Comparison of ENCODE assay signal across 15 mouse cellular contexts in genomic region chr8:83323056-83323455, GRCm38 (mm10). TPM values are rescaled to one million over a fixed set of nuclear protein-coding genes. Genes with fewer than 3 reads are reported as not detected.
DNase-seq lines count a peak whose midpoint lies in the region; ATAC-seq and TF ChIP-seq lines count a peak whose summit lies in the region.
"Had no signal": no experiment of that assay in that cellular context is flagged by ENCODE, and none has a peak within 500 bp of the region (broad histone marks: within the 10 kb centered on the region; RNA-seq: fewer than 3 reads in every experiment).

No protein-coding gene starts in this region.

- H3K9ac ChIP-seq in MEL (ENCODE audit: control insufficient read depth, low read depth, low read length, poor library complexity, severe bottlenecking) = no peak overlapping the region
- H3K9ac ChIP-seq in liver, postnatal 0 days (replicated peaks) = no peak overlapping the region
- H3K9ac ChIP-seq: embryonic facial prominence, embryonic 15.5 days; heart, embryonic 13.5 days had no signal

- H3K27ac ChIP-seq in MEL (ENCODE audit: control insufficient read depth, low read depth, low read length) = no peak overlapping the region
- no peak overlapping the region for H3K27ac ChIP-seq in liver, postnatal 0 days (ENCODE audit: low read depth)
- H3K27ac ChIP-seq: embryonic facial prominence, embryonic 15.5 days; heart, embryonic 13.5 days; macrophage had no signal

- TF ChIP-seq POLR2A in lung, adult 2 months (IDR thresholded peaks at IDR 0.05; ENCODE audit: borderline replicate concordance, extremely low read depth, low read depth, low read length) = no peak
- TF ChIP-seq POLR2A in MEL (IDR thresholded peaks at IDR 0.05; ENCODE audit: control insufficient read depth in 1 of 2, insufficient read depth in 1 of 2, low read depth in 1 of 2, low read length in 2 of 2, poor library complexity in 1 of 2) = no peak

- no peak for TF ChIP-seq EP300 in MEL (IDR thresholded peaks at IDR 0.05; ENCODE audit: low read depth in 1 of 2, low read length in 2 of 2)
- no peak for TF ChIP-seq EP300 in liver, postnatal 0 days (IDR thresholded peaks at IDR 0.05; ENCODE audit: low read depth)

- H3K36me3 ChIP-seq in MEL (ENCODE audit: control insufficient read depth in 1 of 2, insufficient read depth in 2 of 2, low read length in 2 of 2) = no peaks in the 10 kb centered on the region
- peaks cover 36% of the 10 kb centered on the region for H3K36me3 ChIP-seq in liver, postnatal 0 days (replicated peaks; ENCODE audit: insufficient read depth, low read length)

- no peak overlapping the region for H3K4me2 ChIP-seq in liver, postnatal 0 days (ENCODE audit: low read depth, low read length)
- H3K4me2 ChIP-seq: embryonic facial prominence, embryonic 15.5 days; heart, embryonic 13.5 days had no signal

- H3K4me1 ChIP-seq in lung, adult 2 months (ENCODE audit: control insufficient read depth, insufficient read depth, low read length) = no peaks in the 10 kb centered on the region
- no peaks in the 10 kb centered on the region for H3K4me1 ChIP-seq in MEL (ENCODE audit: control insufficient read depth in 1 of 2, insufficient read depth in 2 of 2, low read length in 2 of 2)
- no peaks in the 10 kb centered on the region for H3K4me1 ChIP-seq in liver, postnatal 0 days (ENCODE audit: insufficient read depth)
- H3K4me1 ChIP-seq: embryonic facial prominence, embryonic 15.5 days; heart, embryonic 13.5 days had no signal

- TF ChIP-seq RAD21 in MEL (IDR thresholded peaks at IDR 0.05; ENCODE audit: low read depth, low read length) = no peak; the same call in 1 of the 2 replicates

- no peak overlapping the region for H3K4me3 ChIP-seq in lung, adult 2 months (replicated peaks; ENCODE audit: extremely low read depth, low read depth, low read length)
- H3K4me3 ChIP-seq in MEL (ENCODE audit: control insufficient read depth in 1 of 2, insufficient read depth in 1 of 2, low read depth in 2 of 2, low read length in 2 of 2) = no peak overlapping the region
- H3K4me3 ChIP-seq in liver, postnatal 0 days (ENCODE audit: low read depth, low read length) = no peak overlapping the region
- H3K4me3 ChIP-seq: embryonic facial prominence, embryonic 15.5 days; heart, embryonic 13.5 days; myocyte had no signal

- peak; percentile 47; the same call in 1 of the 2 replicates for ATAC-seq in common myeloid progenitor, adult 5-6 weeks (replicated peaks; ENCODE audit: low read depth, poor library complexity, severe bottlenecking)
- no peak for ATAC-seq in liver, postnatal 0 days

- no peaks in the 10 kb centered on the region for H3K9me3 ChIP-seq in MEL (replicated peaks; ENCODE audit: insufficient read depth, low read length)
- H3K9me3 ChIP-seq in liver, postnatal 0 days (ENCODE audit: low read length) = no peaks in the 10 kb centered on the region
- H3K9me3 ChIP-seq: embryonic facial prominence, embryonic 15.5 days; heart, embryonic 13.5 days had no signal

- H3K79me2 ChIP-seq in MEL (ENCODE audit: control insufficient read depth, insufficient read depth, low read length, poor library complexity) = no peaks in the 10 kb centered on the region

- 88% methylated on average over 2 of the region's 2 CpGs for WGBS in lung, adult 2 months
- WGBS in liver, postnatal 0 days (ENCODE audit: insufficient replicate concordance) = 58% methylated on average over 2 of the region's 2 CpGs

- TF ChIP-seq CTCF in lung, adult 2 months (IDR thresholded peaks at IDR 0.05; ENCODE audit: insufficient read depth, low read length) = 0 out of 2 replicates have a peak, but pooled peaks have one; percentile 7
- TF ChIP-seq CTCF in MEL (IDR thresholded peaks at IDR 0.05 in 2 of 3, conservative IDR thresholded peaks at IDR 0.05 in 1 of 3; ENCODE audit: control insufficient read depth in 1 of 3, insufficient read depth in 1 of 3, low read depth in 2 of 3, low read length in 3 of 3, poor library complexity in 1 of 3, severe bottlenecking in 1 of 3) = peak; percentile 29 to 39 (median 39); a peak in 5 of 6 replicates
- peak; percentile 48 for TF ChIP-seq CTCF in liver, postnatal 0 days (IDR thresholded peaks at IDR 0.05; ENCODE audit: low read depth)

- H3K27me3 ChIP-seq in MEL (ENCODE audit: control insufficient read depth in 1 of 2, insufficient read depth in 2 of 2, low read length in 2 of 2) = no peaks in the 10 kb centered on the region
- H3K27me3 ChIP-seq in liver, postnatal 0 days (ENCODE audit: insufficient read depth, low read length) = no peaks in the 10 kb centered on the region
- H3K27me3 ChIP-seq: embryonic facial prominence, embryonic 15.5 days; heart, embryonic 13.5 days had no signal

- DNase-seq in lung, adult 2 months = no peak
- no peak for DNase-seq in lung, postnatal 36 days
- DNase-seq in MEL (ENCODE audit: low read depth, low spot score) = peak; percentile 19
- no peak for DNase-seq in liver, postnatal 0 days
- DNase-seq in natural killer cell, adult 2 months (ENCODE audit: low spot score in 2 of 2) = no peak
- no peak for DNase-seq in adrenal gland, adult 2 months
- DNase-seq: adrenal gland, adult 8-10 months; cerebellum, adult 8-10 months; left cerebral cortex, postnatal 4 days had no signal

TF ChIP-seq in MEL, 35 proteins besides CTCF, POLR2A, EP300 and RAD21:
- 0 out of 2 replicates have a peak, but pooled peaks have one; percentile 26 for TF ChIP-seq TCF12 (IDR thresholded peaks at IDR 0.05; ENCODE audit: low read depth, low read length)
- no peak for TF ChIP-seq MAX (IDR thresholded peaks at IDR 0.05; ENCODE audit: low read length)
- no peak for TF ChIP-seq TBP (IDR thresholded peaks at IDR 0.05; ENCODE audit: low read depth, low read length)
- peak; percentile 33; the same call in 1 of the 2 replicates for TF ChIP-seq ZNF384 (IDR thresholded peaks at IDR 0.05; ENCODE audit: low read depth, low read length)

RNA-seq across cellular contexts. Expression of gene Elmod2, which starts 9.2 kb away (rescaled TPM):
- 1.9 and 3.7 TPM in 2 replicates for polyA plus RNA-seq in lung, adult 2 months (2012; rRNA removed)
- total RNA-seq in MEL (2012; rRNA removed) = 3.5 and 4.8 TPM in 2 replicates
- polyA plus RNA-seq in MEL (2012; ENCODE audit: insufficient read depth in 1 of 2, insufficient read length in 2 of 2, low read depth in 1 of 2, low replicate concordance in 2 of 2, missing spikeins in 1 of 2) = 100 to 1,000 TPM in 1 of 2 experiments, 1 to 10 TPM in 1; 4.8 to 138 TPM
- total RNA-seq in common myeloid progenitor, adult 5-6 weeks (2017) = 18.6 and 21.8 TPM in 2 replicates
- polyA plus RNA-seq in liver, postnatal 0 days (2015; fragmentation: Nextera tagmentation; extraction: Ambion mirVana) = 3.4 and 4.0 TPM in 2 replicates
- 10 to 100 TPM; 24.6 to 27.8 TPM for total RNA-seq in adrenal gland, adult 2 months (2021)
- polyA plus RNA-seq in adrenal gland, adult 2 months (2012; rRNA removed) = 0.93 and 0.98 TPM in 2 replicates

RNA-seq across cellular contexts. Expression of gene Mgat4d, which starts 25.2 kb away (rescaled TPM):
- polyA plus RNA-seq in lung, adult 2 months (2012; rRNA removed) = not detected in 2 replicates
- not detected in 2 replicates for total RNA-seq in MEL (2012; rRNA removed)
- polyA plus RNA-seq in MEL (2012; ENCODE audit: insufficient read depth in 1 of 2, insufficient read length in 2 of 2, low read depth in 1 of 2, low replicate concordance in 2 of 2, missing spikeins in 1 of 2) = not detected
- not detected in 2 replicates for total RNA-seq in common myeloid progenitor, adult 5-6 weeks (2017)
- polyA plus RNA-seq in liver, postnatal 0 days (2015; fragmentation: Nextera tagmentation; extraction: Ambion mirVana) = not detected in 2 replicates
- total RNA-seq in adrenal gland, adult 2 months (2021) = not detected
- polyA plus RNA-seq in adrenal gland, adult 2 months (2012; rRNA removed) = not detected in 2 replicates
- total RNA-seq: adrenal gland, adult 8-10 months; left cerebral cortex, postnatal 4 days had no signal
- polyA plus RNA-seq: embryonic facial prominence, embryonic 15.5 days; heart, embryonic 13.5 days; large intestine, adult 2 months; macrophage; myocyte had no signal

RNA-seq across cellular contexts. Expression of gene Ucp1, which starts 32.9 kb away (rescaled TPM):
- polyA plus RNA-seq in lung, adult 2 months (2012; rRNA removed) = 2.1 and 179 TPM in 2 replicates
- total RNA-seq in MEL (2012; rRNA removed) = not detected in 2 replicates
- polyA plus RNA-seq in MEL (2012; ENCODE audit: insufficient read depth in 1 of 2, insufficient read length in 2 of 2, low read depth in 1 of 2, low replicate concordance in 2 of 2, missing spikeins in 1 of 2) = not detected
- total RNA-seq in common myeloid progenitor, adult 5-6 weeks (2017) = not detected in 2 replicates
- not detected in 2 replicates for polyA plus RNA-seq in liver, postnatal 0 days (2015; fragmentation: Nextera tagmentation; extraction: Ambion mirVana)
- total RNA-seq in adrenal gland, adult 2 months (2021) = 1,000 to 10,000 TPM; 1,236 to 2,173 TPM
- polyA plus RNA-seq in adrenal gland, adult 2 months (2012; rRNA removed) = 551 and 1,129 TPM in 2 replicates
- total RNA-seq: left cerebral cortex, postnatal 4 days had no signal
- polyA plus RNA-seq: heart, embryonic 13.5 days; macrophage; myocyte had no signal
